Mouse (Mus musculus) common myeloid progenitor, adult 5-6 weeks (primary cell): ENCODE measurements at regions not wholly inside any gene's neighbourhood (a gene's known extent, or its start where the extent isn't known, plus 50 kb on each side); places are given as distances from the start of the nearest gene placed in this dataset.
A peak's percentile ranks its signal among the peaks of the same experiment; 100 is the strongest.

Experiments used
- ATAC-seq: replicated peaks from 2 replicates; pipeline ENCODE4 v1.8.0; 2016; ENCODE audit warnings: low read depth, mild to moderate bottlenecking, moderate TSS enrichment, inconsistent platforms; ENCODE audit not compliant: poor library complexity, severe bottlenecking

- ATAC-seq: peak; percentile 87
These were observed 291.7 kb upstream of the Spred2 start for GRCm38 (mm10) chr11:19632477-19632876.

GRCm38 (mm10) chr11:19633621-19634020 lies 290.6 kb upstream of the Spred2 start:
- ATAC-seq: no peak

- no peak for ATAC-seq
These were observed 283.0 kb upstream of the Spred2 start for GRCm38 (mm10) chr11:19641153-19641552.

- ATAC-seq: peak; percentile 74
These were observed 279.9 kb upstream of the Spred2 start for GRCm38 (mm10) chr11:19644116-19644795.

- no peak for ATAC-seq
These were observed 279.1 kb upstream of the Spred2 start for GRCm38 (mm10) chr11:19645106-19645505.

GRCm38 (mm10) chr11:19651522-19651921 lies 272.7 kb upstream of the Spred2 start:
- no peak for ATAC-seq

- no peak for ATAC-seq
These were observed 272.2 kb upstream of the Spred2 start for GRCm38 (mm10) chr11:19651929-19652328.

GRCm38 (mm10) chr11:19659511-19659910 lies 264.7 kb upstream of the Spred2 start:
- ATAC-seq: no peak

- no peak for ATAC-seq
These were observed 257.4 kb upstream of the Spred2 start for GRCm38 (mm10) chr11:19666732-19667131.

- no peak for ATAC-seq
These were observed 253.2 kb upstream of the Spred2 start for GRCm38 (mm10) chr11:19670853-19671530.

GRCm38 (mm10) chr11:19673012-19673411 lies 251.2 kb upstream of the Spred2 start:
- no peak for ATAC-seq

- no peak for ATAC-seq
These were observed 247.7 kb upstream of the Spred2 start for GRCm38 (mm10) chr11:19676514-19676913.

GRCm38 (mm10) chr11:19679041-19679440 lies 245.1 kb upstream of the Spred2 start:
- no peak for ATAC-seq

- no peak for ATAC-seq
These were observed 244.5 kb upstream of the Spred2 start for GRCm38 (mm10) chr11:19679669-19680068.

- no peak for ATAC-seq
These were observed 223.0 kb upstream of the Spred2 start for GRCm38 (mm10) chr11:19701198-19701597.

GRCm38 (mm10) chr11:19708821-19709220 lies 215.4 kb upstream of the Spred2 start:
- no peak for ATAC-seq

GRCm38 (mm10) chr11:19709337-19709736 lies 214.8 kb upstream of the Spred2 start:
- no peak for ATAC-seq

- no peak for ATAC-seq
These were observed 211.1 kb upstream of the Spred2 start for GRCm38 (mm10) chr11:19713091-19713490.

- ATAC-seq: no peak
These were observed 210.6 kb upstream of the Spred2 start for GRCm38 (mm10) chr11:19713597-19713996.

- no peak for ATAC-seq
These were observed 210.0 kb upstream of the Spred2 start for GRCm38 (mm10) chr11:19714211-19714610.

GRCm38 (mm10) chr11:19714888-19715595 lies 209.1 kb upstream of the Spred2 start:
- ATAC-seq: no peak
